Mouse (Mus musculus): ENCODE data around the gene Crb2. TPM values are rescaled to one million over a fixed set of nuclear protein-coding genes. Genes with fewer than 3 reads are reported as not detected.

Gene Crb2
- total and polyA plus RNA-seq, 3 experiments = 0.07 to 0.13 TPM; not detected in 1

DNA sequence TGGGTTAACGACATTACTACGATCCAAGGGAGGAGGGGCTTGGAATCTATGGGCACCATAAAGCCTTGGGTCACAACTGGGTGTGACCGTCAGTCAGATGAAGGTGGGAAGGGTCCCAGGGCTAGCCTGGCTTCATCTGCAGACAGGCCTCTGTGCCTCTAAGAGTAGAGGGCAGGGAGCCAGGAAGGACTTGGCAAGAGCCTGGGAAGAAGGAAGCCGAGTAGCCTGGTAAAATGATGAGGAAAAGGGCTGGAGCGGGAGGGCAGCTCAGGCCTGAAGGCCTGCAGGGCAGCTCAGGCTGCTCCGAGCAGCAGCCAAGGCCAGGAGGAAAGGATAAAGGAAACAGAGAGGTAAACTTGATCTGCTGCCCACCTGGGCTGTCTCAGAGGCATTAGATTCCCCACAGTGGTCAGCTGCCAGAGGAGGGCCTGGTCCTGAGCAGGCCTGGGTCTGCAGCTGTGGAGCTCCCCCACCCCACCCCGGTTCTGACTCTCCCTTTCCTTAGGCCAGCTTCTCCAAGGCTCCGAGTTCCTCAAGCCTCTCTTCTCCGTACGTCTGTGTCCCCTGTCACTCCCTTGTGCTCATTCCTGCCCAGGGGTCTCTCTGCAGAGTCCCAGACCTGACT, 27.5 kb upstream of the Crb2 start:
- Histone ChIP-seq H3K4me3 (replicated peaks in 1 of 3; ENCODE audit: low read depth in 2 of 3, low read length in 2 of 3, poor library complexity in 1 of 3) (no peak overlapping the region), H3K36me3 (replicated peaks in 1 of 2; ENCODE audit: control insufficient read depth in 1 of 2, insufficient read depth in 1 of 2, low read length in 1 of 2) (no peaks in the 10 kb centered on the region), H3K9me3 (replicated peaks; ENCODE audit: low read length) (no peaks in the 10 kb centered on the region), H3K79me2 (replicated peaks; ENCODE audit: control insufficient read depth, extremely low read depth, insufficient read depth, poor library complexity, severe bottlenecking) (no peaks in the 10 kb centered on the region), H3K4me2 (ENCODE audit: insufficient read depth, low read depth, poor library complexity, severe bottlenecking) (no peak overlapping the region), H3K27ac (ENCODE audit: insufficient read depth, low read depth) (no peak overlapping the region), H3K9ac (ENCODE audit: insufficient read depth, low read depth) (no peak overlapping the region), H3K4me1 (ENCODE audit: control insufficient read depth in 1 of 2, insufficient read depth in 2 of 2) (peaks cover 11 to 28% of the 10 kb centered on the region in 2 experiments; a peak in 3 of 4 replicates), H3K27me3 (replicated peaks) (no peaks in the 10 kb centered on the region)
- dilution Hi-C loops (cut with MboI; ENCODE audit: extremely low pct_ligation_motif_present, extremely low pct_unique_long_range_greater_than_20kb, low sequenced_read_pairs) = no loop called here
- TF ChIP-seq ZNF384 (IDR thresholded peaks at IDR 0.05; ENCODE audit: low read depth, low read length) (no peak), RAD21 (IDR thresholded peaks at IDR 0.05; ENCODE audit: low read depth, low read length) (no peak), ZC3H11A (IDR thresholded peaks at IDR 0.05; ENCODE audit: low read depth, low read length) (no peak), RCOR1 (conservative IDR thresholded peaks at IDR 0.05; ENCODE audit: low read depth, low read length) (no peak), GABPA (IDR thresholded peaks at IDR 0.05; ENCODE audit: insufficient replicate concordance, low read depth, low read length) (no peak), JUN (IDR thresholded peaks at IDR 0.05; ENCODE audit: insufficient read depth, low read depth, low read length) (no peak), NRF1 (IDR thresholded peaks at IDR 0.05; ENCODE audit: low read depth, low read length) (no peak), USF2 (conservative IDR thresholded peaks at IDR 0.05; ENCODE audit: low read depth, low read length) (no peak), MAZ (IDR thresholded peaks at IDR 0.05; ENCODE audit: low read depth, low read length) (no peak), ZKSCAN1 (IDR thresholded peaks at IDR 0.05; ENCODE audit: borderline replicate concordance, low read depth, low read length) (no peak), JUND (conservative IDR thresholded peaks at IDR 0.05; ENCODE audit: low read depth, low read length) (no peak), CHD2 (IDR thresholded peaks at IDR 0.05; ENCODE audit: low read length) (no peak), MAX (IDR thresholded peaks at IDR 0.05; ENCODE audit: low read length) (no peak)
- DNase-seq (ENCODE audit: extremely low read depth) = no peak
- in situ Hi-C loops (cut with MboI; ENCODE audit: low pct_ligation_motif_present, low pct_unique_long_range_greater_than_20kb, low sequenced_read_pairs) = no loop called here

- in situ Hi-C loops (cut with MboI; ENCODE audit: low pct_ligation_motif_present, low pct_unique_long_range_greater_than_20kb, low sequenced_read_pairs) = no loop called here
Measured at GRCm38 (mm10) chr2:37749323-37749722, 26.7 kb upstream of the Crb2 start.

More at GRCm38 (mm10) chr2:37749323-37749722, 26.7 kb upstream of the Crb2 start:
- Histone ChIP-seq H3K9me3 (replicated peaks; ENCODE audit: low read length) (no peaks in the 10 kb centered on the region), H3K4me2 (ENCODE audit: insufficient read depth, low read depth, poor library complexity, severe bottlenecking) (no peak overlapping the region), H3K9ac (ENCODE audit: insufficient read depth, low read depth) (no peak overlapping the region), H3K4me1 (ENCODE audit: control insufficient read depth in 1 of 2, insufficient read depth in 2 of 2) (peaks cover 11 to 28% of the 10 kb centered on the region in 2 experiments; a peak in 3 of 4 replicates), H3K36me3 (replicated peaks in 1 of 2; ENCODE audit: control insufficient read depth in 1 of 2, insufficient read depth in 1 of 2, low read length in 1 of 2) (no peaks in the 10 kb centered on the region), H3K27me3 (replicated peaks) (no peaks in the 10 kb centered on the region), H3K79me2 (replicated peaks; ENCODE audit: control insufficient read depth, extremely low read depth, insufficient read depth, poor library complexity, severe bottlenecking) (no peaks in the 10 kb centered on the region), H3K27ac (ENCODE audit: insufficient read depth, low read depth) (no peak overlapping the region), H3K4me3 (replicated peaks in 1 of 3; ENCODE audit: low read depth in 2 of 3, low read length in 2 of 3, poor library complexity in 1 of 3) (no peak overlapping the region)
- peak; percentile 17 for DNase-seq (ENCODE audit: extremely low read depth)
- dilution Hi-C loops (cut with MboI; ENCODE audit: extremely low pct_ligation_motif_present, extremely low pct_unique_long_range_greater_than_20kb, low sequenced_read_pairs) = no loop called here
- TF ChIP-seq MAX (IDR thresholded peaks at IDR 0.05; ENCODE audit: low read length) (no peak), ZMIZ1 (IDR thresholded peaks at IDR 0.05; ENCODE audit: low read depth, low read length) (no peak), ZKSCAN1 (IDR thresholded peaks at IDR 0.05; ENCODE audit: borderline replicate concordance, low read depth, low read length) (no peak), USF2 (conservative IDR thresholded peaks at IDR 0.05; ENCODE audit: low read depth, low read length) (no peak), JUND (conservative IDR thresholded peaks at IDR 0.05; ENCODE audit: low read depth, low read length) (no peak), ETS1 (conservative IDR thresholded peaks at IDR 0.05; ENCODE audit: low read depth, low read length) (no peak), MYC (IDR thresholded peaks at IDR 0.05; ENCODE audit: low read depth, low read length) (no peak), GABPA (IDR thresholded peaks at IDR 0.05; ENCODE audit: insufficient replicate concordance, low read depth, low read length) (no peak), NRF1 (IDR thresholded peaks at IDR 0.05; ENCODE audit: low read depth, low read length) (no peak), RAD21 (IDR thresholded peaks at IDR 0.05; ENCODE audit: low read depth, low read length) (no peak), HCFC1 (IDR thresholded peaks at IDR 0.05; ENCODE audit: low read depth, low read length) (no peak)

All from CH12.LX (cell line).